Mouse (Mus musculus) lung, adult 2 months (tissue): ENCODE results near the gene Tmem150c.

Source experiments
- CTCF ChIP-seq: fragments of 200-500 bp; IDR thresholded peaks from 2 replicates; pipeline ENCODE4 v1.5.1; 2011; ENCODE audit warnings: mild to moderate bottlenecking, low read length, control low read depth; ENCODE audit not compliant: insufficient read depth
- POLR2A ChIP-seq: fragments of 200-500 bp; IDR thresholded peaks from 2 replicates; pipeline ENCODE4 v1.6.1; 2011; ENCODE audit warnings: low read depth, mild to moderate bottlenecking, control low read depth, low read length, borderline replicate concordance; ENCODE audit errors: extremely low read depth

DNA sequence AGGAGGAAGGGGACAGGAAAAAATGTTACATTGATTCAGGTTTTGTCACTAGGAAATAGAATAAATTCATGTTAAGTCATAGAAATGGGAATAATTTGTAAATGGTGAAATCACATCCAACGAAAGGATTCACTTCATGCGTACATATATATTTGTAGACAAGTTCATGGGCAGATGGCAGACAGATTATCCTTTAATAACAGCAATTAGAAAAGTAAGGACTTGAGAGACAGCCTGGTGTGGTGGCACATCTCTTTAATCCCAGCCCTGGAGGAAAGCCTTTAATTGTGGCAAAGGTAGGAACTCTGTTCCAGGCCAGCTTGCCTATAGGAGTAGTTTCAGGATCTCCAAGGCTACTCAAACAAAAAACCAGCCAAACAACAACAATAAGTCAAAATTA lies 90.1 kb downstream of the Tmem150c start:
- TF ChIP-seq POLR2A (no peak), CTCF (no peak)
